Mouse (Mus musculus) midbrain, embryonic 16.5 days (tissue): ENCODE data around the gene Tpm4. TPM values are rescaled to one million over a fixed set of nuclear protein-coding genes. Genes with fewer than 3 reads are reported as not detected.
A peak's percentile ranks its signal among the peaks of the same experiment; 100 is the strongest.

Experiments
- ATAC-seq: fragments of 200-750 bp; cut with Nextera tagmentation; 2 replicates; pipeline ENCODE4 v1.8.0; 2017; ENCODE audit warnings: moderate TSS enrichment
- H3K27ac ChIP-seq: fragments of 300-500 bp; sonication (generic); 2 replicates; pipeline ENCODE4 v1.5.1; 2014; ENCODE audit warnings: mild to moderate bottlenecking, low read length, mixed read lengths
- H3K27me3 ChIP-seq: fragments of 300-500 bp; sonication (generic); 2 replicates; pipeline ENCODE4 v1.6.1; 2014; ENCODE audit warnings: low read depth, low read length, mixed read lengths; ENCODE audit not compliant: control insufficient read depth, insufficient read depth
- H3K36me3 ChIP-seq: fragments of 300-500 bp; sonication (generic); 2 replicates; pipeline ENCODE4 v1.6.1; 2014; ENCODE audit warnings: mild to moderate bottlenecking, low read length, moderate library complexity, mixed read lengths; ENCODE audit not compliant: control insufficient read depth, insufficient read depth
- H3K4me1 ChIP-seq: fragments of 300-500 bp; sonication (generic); 2 replicates; pipeline ENCODE4 v1.6.1; 2014; ENCODE audit warnings: mild to moderate bottlenecking, low read length, mixed read lengths; ENCODE audit not compliant: control insufficient read depth, insufficient read depth
- H3K4me2 ChIP-seq: fragments of 300-500 bp; sonication (generic); 2 replicates; pipeline ENCODE4 v1.6.1; 2014; ENCODE audit warnings: mild to moderate bottlenecking, low read length, mixed read lengths
- H3K4me3 ChIP-seq: fragments of 300-500 bp; sonication (generic); 2 replicates; pipeline ENCODE4 v1.5.1; 2014; ENCODE audit warnings: low read depth, mild to moderate bottlenecking, low read length, moderate library complexity, mixed read lengths
- H3K9ac ChIP-seq: fragments of 300-500 bp; sonication (generic); 2 replicates; pipeline ENCODE4 v1.6.1; 2014; ENCODE audit warnings: low read depth, low read length, mixed read lengths
- H3K9me3 ChIP-seq: fragments of 300-500 bp; sonication (generic); replicated peaks from 2 replicates; pipeline ENCODE4 v1.6.1; 2014; ENCODE audit warnings: mild to moderate bottlenecking, low read length, mixed read lengths; ENCODE audit not compliant: control insufficient read depth, poor library complexity, severe bottlenecking
- WGBS: fragments of 180-500 bp; shearing (Covaris S2); extraction: QIAGEN DNeasy Blood & Tissue Kit; methylation state at CpG from one replicate; pipeline ENCODE4 v1.1.7; 2014; 5-methylcytosine and 5-hydroxymethylcytosine counted together
- polyA plus RNA-seq: library from polyadenylated mRNA; unstranded; fragments of >200 nt; fragmentation: Nextera tagmentation; extraction: Ambion mirVana; gene quantifications from 2 replicates; pipeline ENCODE4 v1.2.1, GENCODE M21; 2015

The Tpm4 gene
- polyA plus RNA-seq, 1 experiment from 2014 or later = 151 TPM

GRCm38 (mm10) chr8:72162821-72163220 lies 28.0 kb downstream of the Tpm4 start:
- Histone ChIP-seq H3K9ac (no peak overlapping the region), H3K27me3 (no peaks in the 10 kb centered on the region), H3K4me2 (no peak overlapping the region), H3K4me1 (peaks cover 22% of the 10 kb centered on the region), H3K4me3 (no peak overlapping the region), H3K27ac (no peak overlapping the region), H3K9me3 (no peaks in the 10 kb centered on the region), H3K36me3 (peaks cover 7% of the 10 kb centered on the region)
- ATAC-seq = no peak

DNA sequence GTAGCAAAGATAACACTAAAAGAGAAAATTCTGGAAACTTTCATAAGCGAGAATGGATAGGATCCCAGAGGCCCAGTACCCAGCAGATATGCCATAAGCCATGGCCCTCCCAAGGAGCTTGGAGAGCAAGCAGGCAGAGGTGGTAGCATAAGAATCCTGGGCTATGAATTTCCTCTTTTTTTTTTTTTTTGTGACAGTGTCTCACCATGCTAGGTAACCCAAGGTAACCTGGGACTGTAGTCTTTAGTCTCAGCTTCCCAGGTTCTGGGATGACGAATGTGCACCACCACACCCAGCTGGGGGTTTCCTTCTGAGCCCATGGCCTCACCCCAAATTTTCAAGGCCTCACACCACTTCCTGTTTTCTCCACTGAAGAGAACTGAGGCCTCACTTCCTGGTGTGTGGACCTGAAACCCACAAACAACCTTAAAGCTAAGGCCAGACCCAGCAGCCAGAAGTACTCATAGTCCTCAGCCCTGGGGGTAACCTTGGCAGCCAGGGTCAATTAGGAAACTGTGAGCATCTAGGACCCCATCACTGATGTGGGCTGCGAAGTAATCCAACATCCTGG lies 34.4 kb downstream of the Tpm4 start:
- 93% methylated on average over 3 of the region's 3 CpGs for WGBS

GRCm38 (mm10) chr8:72169681-72170249 lies 35.0 kb downstream of the Tpm4 start:
- no peak for ATAC-seq
- Histone ChIP-seq H3K4me3 (no peak overlapping the region), H3K4me1 (no peaks in the 10 kb centered on the region), H3K4me2 (no peak overlapping the region), H3K27me3 (no peaks in the 10 kb centered on the region), H3K36me3 (peaks cover 45% of the 10 kb centered on the region), H3K9ac (no peak overlapping the region), H3K9me3 (no peaks in the 10 kb centered on the region), H3K27ac (no peak overlapping the region)
- 93% methylated on average over 3 of the region's 3 CpGs for WGBS

More for the DNA sequence above, 34.4 kb downstream of the Tpm4 start:
- Histone ChIP-seq H3K4me1 (no peaks in the 10 kb centered on the region), H3K27me3 (no peaks in the 10 kb centered on the region), H3K4me3 (no peak overlapping the region), H3K9me3 (no peaks in the 10 kb centered on the region), H3K36me3 (peaks cover 45% of the 10 kb centered on the region), H3K27ac (no peak overlapping the region), H3K9ac (no peak overlapping the region), H3K4me2 (no peak overlapping the region)
- ATAC-seq = no peak

DNA sequence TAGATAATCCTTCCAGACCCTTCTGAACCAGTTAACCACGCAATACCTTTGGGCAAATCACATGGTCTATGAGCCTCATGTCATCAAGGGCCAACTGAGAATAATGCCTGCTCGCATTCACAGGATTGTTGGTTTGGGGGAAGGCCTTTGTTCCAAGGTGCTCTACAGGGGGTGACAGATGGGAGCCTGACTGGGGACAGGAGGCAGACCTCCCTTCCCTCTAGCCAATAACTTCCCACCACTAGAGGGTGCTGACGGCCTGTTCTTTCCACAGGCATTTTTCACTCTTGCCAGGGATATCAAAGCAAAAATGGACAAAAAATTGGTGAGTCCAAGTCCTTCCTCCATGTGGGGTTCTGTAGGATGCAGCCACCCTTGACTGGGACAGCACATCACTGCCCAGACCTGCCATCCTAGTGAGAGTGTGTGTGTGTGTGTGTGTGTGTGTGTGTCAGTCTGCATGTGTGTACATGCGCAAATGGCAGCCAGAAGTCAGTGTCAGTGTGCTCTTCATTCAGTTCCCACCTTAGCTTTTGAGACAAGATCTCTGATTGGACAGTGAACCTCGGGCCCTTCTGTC lies 42.7 kb downstream of the Tpm4 start:
- no peak overlapping the region for H3K4me3 ChIP-seq
- H3K4me2 ChIP-seq = no peak overlapping the region
- no peaks in the 10 kb centered on the region for H3K9me3 ChIP-seq
- no peaks in the 10 kb centered on the region for H3K27me3 ChIP-seq
- WGBS = 62% methylated on average over 5 of the region's 5 CpGs
- peaks cover 55% of the 10 kb centered on the region for H3K36me3 ChIP-seq
- H3K27ac ChIP-seq = no peak overlapping the region
- H3K9ac ChIP-seq = no peak overlapping the region
- ATAC-seq = 0 out of 2 replicates have a peak, but pooled peaks have one; percentile 21
- no peaks in the 10 kb centered on the region for H3K4me1 ChIP-seq

DNA sequence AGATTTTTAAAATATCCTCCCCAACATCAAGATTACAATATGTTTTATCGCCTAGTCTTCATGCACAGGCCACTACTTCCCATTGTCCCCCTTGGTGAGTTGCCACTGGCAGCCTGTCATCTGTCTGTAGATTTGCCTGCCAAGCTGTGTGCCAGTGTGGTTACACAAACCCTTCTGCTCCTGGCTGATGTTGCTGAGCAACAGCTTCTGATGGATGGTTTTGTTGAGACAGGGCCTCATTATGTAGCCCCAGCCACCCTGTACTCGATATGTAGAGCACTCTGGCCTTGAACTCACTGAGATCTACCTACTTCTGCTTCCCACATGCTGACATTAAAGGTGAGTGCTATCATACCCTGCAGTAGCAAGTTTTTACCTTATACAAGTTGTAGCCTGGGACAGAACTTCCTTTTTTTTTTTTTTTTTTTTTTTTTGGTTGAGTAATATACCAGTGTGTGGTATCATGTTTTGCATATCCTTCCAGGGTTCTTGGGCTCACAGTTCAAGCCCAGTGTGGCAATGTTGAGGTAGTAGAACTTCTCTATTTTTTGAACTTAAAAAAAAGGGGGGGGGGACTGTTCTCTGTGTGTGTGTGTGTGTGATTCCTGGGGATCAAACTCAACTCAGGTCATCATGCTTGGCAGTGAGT lies 48.9 kb downstream of the Tpm4 start:
- WGBS = 76% methylated on average over 2 of the region's 2 CpGs
- Histone ChIP-seq H3K27ac (no peak overlapping the region), H3K9me3 (no peaks in the 10 kb centered on the region), H3K27me3 (no peaks in the 10 kb centered on the region), H3K36me3 (peaks cover 8% of the 10 kb centered on the region), H3K4me3 (no peak overlapping the region), H3K9ac (no peak overlapping the region), H3K4me2 (no peak overlapping the region), H3K4me1 (no peaks in the 10 kb centered on the region)
- 0 out of 2 replicates have a peak, but pooled peaks have one; percentile 42 for ATAC-seq

DNA sequence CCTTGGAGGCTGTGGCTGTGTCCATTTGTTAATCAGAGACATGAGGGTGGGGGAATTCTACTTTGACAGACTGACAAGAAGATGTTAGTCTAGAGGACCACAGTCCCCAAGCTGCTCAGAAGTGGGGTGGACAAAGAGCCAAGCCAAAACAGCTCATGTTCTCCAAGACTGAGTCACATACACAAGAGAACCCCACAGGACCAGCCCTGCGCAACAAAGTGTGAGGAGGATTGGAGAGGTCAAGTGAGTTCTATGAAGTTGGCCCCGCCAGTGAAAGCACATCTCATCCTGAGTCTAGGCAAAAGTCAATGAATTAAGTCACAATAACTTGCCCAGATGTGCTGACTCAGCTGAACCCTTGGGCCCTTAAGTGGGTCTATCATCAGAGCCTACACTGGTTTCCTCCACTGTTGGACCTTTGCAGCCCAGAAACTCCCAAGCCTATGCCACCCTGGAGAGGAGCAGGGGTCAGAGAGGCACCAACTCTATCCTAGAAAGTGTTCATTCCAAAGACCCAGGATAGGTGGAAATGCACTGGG lies 53.1 kb downstream of the Tpm4 start:
- no peaks in the 10 kb centered on the region for H3K27me3 ChIP-seq
- no peak overlapping the region for H3K9ac ChIP-seq
- no peak overlapping the region for H3K4me3 ChIP-seq
- ATAC-seq = no peak
- no peaks in the 10 kb centered on the region for H3K9me3 ChIP-seq
- H3K4me2 ChIP-seq = no peak overlapping the region
- H3K27ac ChIP-seq = no peak overlapping the region
- no peaks in the 10 kb centered on the region for H3K4me1 ChIP-seq
- no peaks in the 10 kb centered on the region for H3K36me3 ChIP-seq
- 97% methylated on average over 2 of the region's 2 CpGs for WGBS

DNA sequence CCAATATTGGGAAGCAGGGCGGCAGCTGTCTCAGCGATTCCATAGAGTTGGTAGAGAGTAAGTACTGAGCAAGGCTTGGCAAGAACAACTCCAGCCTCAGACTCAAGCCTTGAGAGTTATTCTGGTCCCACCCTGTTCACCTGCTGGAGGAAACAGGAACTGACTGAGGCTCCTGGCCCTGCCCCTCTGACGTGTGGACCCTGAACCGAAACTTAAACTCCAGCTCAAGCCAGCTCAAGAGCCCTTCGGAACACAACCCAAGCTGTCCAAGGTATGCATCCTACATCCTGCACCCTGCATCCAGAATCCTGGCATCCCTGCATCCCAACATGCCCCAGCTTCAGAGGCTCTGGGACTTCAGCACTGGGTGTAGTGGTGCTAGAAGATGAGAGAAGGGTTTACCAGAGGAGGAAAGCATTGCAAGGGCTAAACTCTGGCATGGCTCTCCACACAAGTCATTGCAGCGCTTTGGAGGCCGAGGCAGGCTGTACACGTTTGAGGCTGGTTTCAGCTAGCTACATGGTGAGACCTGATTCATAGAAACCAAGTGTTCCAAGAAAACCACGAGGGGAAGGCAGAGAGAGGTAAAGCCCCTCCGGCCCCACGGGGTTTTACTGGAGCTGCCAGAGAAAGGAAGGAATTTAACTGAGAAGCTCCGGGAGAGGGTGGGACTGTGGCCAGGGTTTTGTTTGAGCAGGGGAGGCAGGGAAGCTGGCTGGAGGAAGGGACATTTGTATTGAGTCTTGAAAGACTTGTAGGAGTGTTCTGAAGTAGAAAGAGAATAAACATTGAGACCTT lies 54.8 kb downstream of the Tpm4 start, which contains the start of gene Hsh2d:
Hsh2d (plus strand) TSS at position 222 of the 798 bp plus-strand sequence.
- no peak for ATAC-seq
- WGBS = 72% methylated on average over 12 of the region's 12 CpGs

DNA sequence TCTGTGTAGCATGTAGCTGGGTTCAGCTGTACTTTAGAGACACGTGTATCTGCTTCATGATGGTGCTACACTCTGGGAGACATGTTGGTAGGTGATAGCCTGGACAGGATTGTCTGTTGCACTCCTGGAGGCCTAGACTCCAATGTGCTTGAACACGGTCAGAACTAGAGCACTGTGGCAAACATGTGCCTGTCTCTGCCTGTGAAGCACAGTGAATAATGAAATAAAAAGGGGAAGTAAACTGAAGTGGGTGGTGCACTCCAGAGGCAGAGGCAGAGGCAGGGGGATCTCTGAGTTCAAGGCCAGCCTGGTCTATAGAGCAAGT lies 55.4 kb downstream of the Tpm4 start:
- H3K4me1 ChIP-seq = no peaks in the 10 kb centered on the region
- no peak overlapping the region for H3K4me2 ChIP-seq
- ATAC-seq = no peak
- no peaks in the 10 kb centered on the region for H3K36me3 ChIP-seq
- H3K9me3 ChIP-seq = no peaks in the 10 kb centered on the region
- WGBS = 84% methylated on average over 2 of the region's 2 CpGs
- H3K4me3 ChIP-seq = no peak overlapping the region
- H3K9ac ChIP-seq = no peak overlapping the region
- no peak overlapping the region for H3K27ac ChIP-seq
- H3K27me3 ChIP-seq = no peaks in the 10 kb centered on the region

More for the DNA sequence above, 54.8 kb downstream of the Tpm4 start, which contains the start of gene Hsh2d:
- Histone ChIP-seq H3K9ac (no peak within 1 kb of the TSS), H3K4me1 (no peaks in the 10 kb centered on the region), H3K27me3 (no peaks in the 10 kb centered on the region), H3K27ac (no peak within 1 kb of the TSS), H3K4me2 (no peak within 1 kb of the TSS), H3K36me3 (no peaks in the 10 kb centered on the region), H3K4me3 (no peak within 1 kb of the TSS), H3K9me3 (no peaks in the 10 kb centered on the region)
